Mouse (Mus musculus) intestine, embryonic 16.5 days (tissue): ENCODE results near the gene Gm17622. TPM values are rescaled to one million over a fixed set of nuclear protein-coding genes. Genes with fewer than 3 reads are reported as not detected.

Experiments
- ATAC-seq: fragments of 200-750 bp; cut with Nextera tagmentation; 2 replicates; pipeline ENCODE4 v1.8.0; 2017; ENCODE audit warnings: moderate TSS enrichment, moderate library complexity
- H3K27ac ChIP-seq: fragments of 300-500 bp; sonication (generic); 2 replicates; pipeline ENCODE4 v1.5.1; 2014; ENCODE audit warnings: mild to moderate bottlenecking, low read length
- H3K27me3 ChIP-seq: fragments of 300-500 bp; sonication (generic); replicated peaks from 2 replicates; pipeline ENCODE4 v1.6.1; 2014; ENCODE audit warnings: low read length, control low read depth, mixed read lengths; ENCODE audit not compliant: control insufficient read depth, insufficient read depth
- H3K36me3 ChIP-seq: fragments of 300-500 bp; sonication (generic); 2 replicates; pipeline ENCODE4 v1.6.1; 2014; ENCODE audit warnings: low read length, control low read depth; ENCODE audit not compliant: control insufficient read depth, insufficient read depth
- H3K4me1 ChIP-seq: fragments of 300-500 bp; sonication (generic); 2 replicates; pipeline ENCODE4 v1.6.1; 2014; ENCODE audit warnings: low read length, control low read depth, mixed read lengths; ENCODE audit not compliant: control insufficient read depth, insufficient read depth
- H3K4me2 ChIP-seq: fragments of 300-500 bp; sonication (generic); 2 replicates; pipeline ENCODE4 v1.6.1; 2014; ENCODE audit warnings: low read depth, low read length, control low read depth
- H3K4me3 ChIP-seq: fragments of 300-500 bp; sonication (generic); 2 replicates; pipeline ENCODE4 v1.5.1; 2014; ENCODE audit warnings: mild to moderate bottlenecking, low read length
- H3K9ac ChIP-seq: fragments of 300-500 bp; sonication (generic); 2 replicates; pipeline ENCODE4 v1.6.1; 2014; ENCODE audit warnings: low read depth, low read length
- H3K9me3 ChIP-seq: fragments of 300-500 bp; sonication (generic); 2 replicates; pipeline ENCODE4 v1.6.1; 2016; ENCODE audit warnings: low read length, control low read depth; ENCODE audit not compliant: control insufficient read depth
- WGBS: fragments of 180-500 bp; shearing (Covaris S2); extraction: QIAGEN DNeasy Blood & Tissue Kit; methylation state at CpG from one replicate; pipeline ENCODE4 v1.1.7; 2014; 5-methylcytosine and 5-hydroxymethylcytosine counted together
- polyA plus RNA-seq: library from polyadenylated mRNA; unstranded; fragments of >200 nt; fragmentation: Nextera tagmentation; extraction: Ambion mirVana; gene quantifications from 2 replicates; pipeline ENCODE4 v1.2.1, GENCODE M21; 2015

Gene Gm17622
- polyA plus RNA-seq, 1 experiment from 2014 or later, result not detected

DNA sequence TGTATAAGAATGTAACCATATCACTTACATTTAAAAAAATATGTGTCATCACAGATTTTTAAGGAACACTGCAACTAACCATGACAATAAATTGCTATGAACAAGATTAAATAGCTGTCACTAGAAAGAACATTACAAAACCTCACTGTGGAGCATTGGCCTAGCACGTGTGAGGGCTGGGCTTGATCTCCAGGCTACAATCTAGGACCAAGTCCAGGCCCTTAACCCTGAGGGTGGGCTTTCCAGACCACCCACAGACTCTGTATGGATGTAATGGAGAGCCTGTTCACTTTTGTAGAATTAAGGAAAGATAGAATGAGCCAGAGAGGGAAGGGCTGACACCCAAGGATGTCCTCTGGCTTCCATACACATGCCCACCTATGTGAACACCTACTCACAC is 27.9 kb upstream of the Gm17622 start:
- 42% methylated on average over 1 of the region's 1 CpGs for WGBS
- Histone ChIP-seq H3K27ac (no peak overlapping the region), H3K27me3 (no peaks in the 10 kb centered on the region), H3K9ac (no peak overlapping the region), H3K9me3 (no peaks in the 10 kb centered on the region), H3K4me3 (no peak overlapping the region), H3K4me1 (peaks cover 3% of the 10 kb centered on the region), H3K36me3 (no peaks in the 10 kb centered on the region), H3K4me2 (no peak overlapping the region)
- ATAC-seq, result 0 out of 2 replicates have a peak, but pooled peaks have one; percentile 47

DNA sequence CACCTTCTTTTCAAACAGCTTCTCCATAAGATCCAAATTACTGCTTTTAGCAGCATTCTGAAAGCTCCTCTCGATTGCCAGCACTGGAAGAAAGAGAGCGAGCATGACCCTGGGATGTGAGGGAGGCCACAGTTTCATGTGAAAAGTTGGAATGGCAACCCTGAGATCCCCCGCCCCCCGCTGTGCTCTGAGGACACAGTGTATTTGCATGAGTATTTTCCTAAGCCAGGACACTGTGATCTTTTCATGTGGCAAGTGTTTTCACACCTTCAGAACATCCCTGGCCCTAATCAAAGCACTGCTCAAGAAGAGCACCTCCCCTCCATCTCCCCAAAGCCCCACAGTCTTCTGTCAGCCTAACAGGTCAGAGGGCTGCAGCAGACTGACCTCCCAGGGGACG is 25.2 kb upstream of the Gm17622 start:
- no peaks in the 10 kb centered on the region for H3K36me3 ChIP-seq

DNA sequence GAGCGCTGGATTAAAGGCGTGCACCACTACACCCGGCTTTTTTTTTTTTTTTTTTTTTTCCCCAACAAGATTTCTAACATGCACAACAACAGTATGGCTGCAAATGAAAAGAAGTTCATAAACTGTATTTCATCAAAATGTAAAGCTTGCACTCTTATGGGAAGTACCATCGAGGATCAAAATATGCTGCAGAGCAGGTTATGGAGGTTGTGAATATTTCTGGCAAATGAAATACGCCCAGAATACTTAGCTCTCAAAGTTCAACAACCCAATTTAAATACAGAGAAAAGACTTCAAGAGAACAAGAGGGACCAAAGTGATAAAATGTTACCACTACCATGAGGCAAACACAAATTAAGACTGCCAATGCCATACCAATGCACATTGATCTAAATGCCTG is 21.9 kb upstream of the Gm17622 start:
- Histone ChIP-seq H3K27me3 (no peaks in the 10 kb centered on the region), H3K9me3 (no peaks in the 10 kb centered on the region), H3K4me2 (no peak overlapping the region), H3K4me3 (no peak overlapping the region), H3K27ac (no peak overlapping the region), H3K4me1 (no peaks in the 10 kb centered on the region), H3K36me3 (no peaks in the 10 kb centered on the region), H3K9ac (no peak overlapping the region)
- WGBS, result 86% methylated on average over 5 of the region's 5 CpGs
- ATAC-seq, result no peak

More for the DNA sequence above, 25.2 kb upstream of the Gm17622 start:
- no peak overlapping the region for H3K27ac ChIP-seq
- H3K4me3 ChIP-seq, result no peak overlapping the region
- H3K4me1 ChIP-seq, result no peaks in the 10 kb centered on the region
- H3K27me3 ChIP-seq, result no peaks in the 10 kb centered on the region
- H3K9me3 ChIP-seq, result no peaks in the 10 kb centered on the region
- H3K4me2 ChIP-seq, result no peak overlapping the region
- ATAC-seq, result no peak
- WGBS, result 54% methylated on average over 5 of the region's 5 CpGs
- H3K9ac ChIP-seq, result no peak overlapping the region

DNA sequence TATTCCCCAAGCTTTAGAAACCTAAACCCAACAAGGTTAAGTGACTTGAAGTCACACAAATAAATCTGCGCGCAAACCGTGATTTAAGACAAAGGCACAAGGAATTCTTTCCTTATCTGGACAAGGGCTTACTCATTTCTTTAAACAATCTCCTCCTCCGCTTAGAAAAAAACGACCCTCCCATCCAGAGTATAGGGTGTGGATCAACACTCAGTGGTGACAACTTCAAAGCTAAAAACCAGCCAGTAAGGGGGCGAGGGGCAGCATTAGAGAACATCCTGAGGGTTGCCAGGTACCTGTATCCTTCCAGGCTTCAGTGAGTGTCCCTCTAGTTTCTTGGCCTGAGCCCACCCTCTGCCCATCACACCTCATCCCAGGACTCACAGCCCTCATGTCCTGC is 20.0 kb upstream of the Gm17622 start:
- no peaks in the 10 kb centered on the region for H3K4me1 ChIP-seq
- H3K27ac ChIP-seq, result no peak overlapping the region
- no peak overlapping the region for H3K4me3 ChIP-seq
- H3K27me3 ChIP-seq, result no peaks in the 10 kb centered on the region
- H3K9ac ChIP-seq, result no peak overlapping the region
- no peaks in the 10 kb centered on the region for H3K36me3 ChIP-seq
- ATAC-seq, result no peak
- no peaks in the 10 kb centered on the region for H3K9me3 ChIP-seq
- no peak overlapping the region for H3K4me2 ChIP-seq
- 46% methylated on average over 6 of the region's 6 CpGs for WGBS

DNA sequence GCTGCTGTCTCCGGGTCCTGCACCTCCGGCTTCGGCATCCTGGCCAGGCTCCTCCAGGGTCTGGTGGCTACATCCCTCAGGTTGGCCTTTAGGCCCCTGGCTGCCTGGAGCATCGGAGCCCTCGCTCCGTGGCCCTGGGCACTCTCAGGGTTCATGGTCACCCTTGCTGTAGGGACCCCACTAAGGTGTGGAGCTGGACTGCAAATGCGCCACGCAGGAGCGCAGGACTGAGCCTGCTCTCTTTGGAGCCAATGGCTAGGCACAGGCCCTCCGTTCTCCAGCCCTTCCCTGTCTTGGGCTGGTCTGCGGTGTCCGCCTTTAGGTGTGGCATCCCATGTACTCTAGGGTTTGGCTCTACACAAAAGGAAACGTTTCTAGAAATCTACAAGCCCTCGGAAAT is 19.6 kb upstream of the Gm17622 start, which contains the start of gene Ankdd1b:
Gene Ankdd1b, minus strand, starts transcription at position 242 of the 400 bp plus-strand sequence.
- H3K27ac ChIP-seq, result no peak within 1 kb of the TSS
- H3K4me3 ChIP-seq, result no peak within 1 kb of the TSS
- no peaks in the 10 kb centered on the region for H3K36me3 ChIP-seq
- 85% methylated on average over 14 of the region's 14 CpGs for WGBS
- ATAC-seq, result no peak
- no peaks in the 10 kb centered on the region for H3K4me1 ChIP-seq
- H3K4me2 ChIP-seq, result no peak within 1 kb of the TSS
- H3K9ac ChIP-seq, result no peak within 1 kb of the TSS
- H3K27me3 ChIP-seq, result no peaks in the 10 kb centered on the region
- no peaks in the 10 kb centered on the region for H3K9me3 ChIP-seq

DNA sequence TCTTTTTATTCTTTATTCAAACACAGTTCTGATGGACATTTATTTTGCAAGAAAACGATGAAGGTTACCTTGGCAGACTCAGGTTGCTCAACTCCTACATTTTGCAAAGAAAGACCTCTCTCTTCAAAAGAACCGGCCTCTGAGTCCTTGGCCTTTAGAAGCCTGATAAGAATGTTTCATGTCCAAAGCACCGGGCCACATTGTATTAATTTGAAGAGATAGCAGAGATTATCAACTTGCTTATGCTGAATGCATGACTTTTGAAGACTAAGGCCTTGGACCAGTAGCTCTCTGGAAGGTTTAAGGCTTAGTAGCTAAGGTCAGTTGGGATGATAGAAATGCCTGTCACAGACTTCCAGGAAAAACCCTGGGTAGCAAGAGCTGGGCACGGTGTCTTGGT is 13.3 kb upstream of the Gm17622 start:
- 81% methylated on average over 4 of the region's 4 CpGs for WGBS
- Histone ChIP-seq H3K27me3 (no peaks in the 10 kb centered on the region), H3K27ac (no peak overlapping the region), H3K9me3 (no peaks in the 10 kb centered on the region), H3K4me2 (no peak overlapping the region), H3K36me3 (no peaks in the 10 kb centered on the region), H3K9ac (no peak overlapping the region), H3K4me3 (no peak overlapping the region), H3K4me1 (no peaks in the 10 kb centered on the region)
- no peak for ATAC-seq

DNA sequence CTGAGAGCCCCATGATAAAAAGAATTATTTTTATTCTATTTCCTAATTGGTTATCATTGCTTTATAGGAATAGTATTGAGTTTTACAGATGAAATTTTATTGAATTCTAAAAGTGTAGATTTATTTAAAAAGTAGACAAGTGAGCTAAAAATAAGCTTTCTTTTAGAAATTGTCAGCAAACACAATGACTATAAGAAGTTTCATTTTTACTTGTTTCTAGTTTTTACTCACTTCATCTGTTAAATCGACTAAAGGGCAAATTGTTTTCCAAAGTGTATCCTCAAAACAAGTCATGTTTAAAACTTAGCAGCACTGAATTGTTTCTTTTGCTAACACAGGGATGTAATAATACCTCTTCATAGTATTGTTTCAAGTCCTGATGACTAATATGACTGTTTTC is 11.5 kb upstream of the Gm17622 start:
- no peak for ATAC-seq
- Histone ChIP-seq H3K27ac (no peak overlapping the region), H3K36me3 (no peaks in the 10 kb centered on the region), H3K4me3 (no peak overlapping the region), H3K4me2 (no peak overlapping the region), H3K9ac (no peak overlapping the region), H3K27me3 (no peaks in the 10 kb centered on the region), H3K9me3 (no peaks in the 10 kb centered on the region), H3K4me1 (no peaks in the 10 kb centered on the region)
- 95% methylated on average over 1 of the region's 1 CpGs for WGBS

DNA sequence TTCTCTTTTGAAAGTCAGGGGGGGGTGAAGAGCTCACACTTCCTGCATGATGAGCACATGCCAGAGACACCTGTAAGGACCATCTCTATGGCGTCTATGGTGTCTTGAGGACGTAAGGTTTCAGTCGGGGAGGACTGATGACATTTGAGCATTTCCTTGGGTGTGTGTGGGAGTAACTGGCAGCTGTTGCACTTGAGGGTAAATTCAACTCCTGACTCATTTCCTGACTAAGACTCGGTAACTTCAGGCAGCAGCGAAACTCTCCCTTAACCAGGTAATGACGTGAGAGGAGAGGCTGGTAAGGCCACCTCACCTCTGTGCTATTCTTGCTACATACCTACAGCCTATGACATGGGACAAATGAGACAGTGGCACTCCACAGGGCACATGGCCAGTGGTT is 3.3 kb upstream of the Gm17622 start:
- Histone ChIP-seq H3K4me3 (no peak overlapping the region), H3K4me1 (no peaks in the 10 kb centered on the region), H3K27me3 (no peaks in the 10 kb centered on the region), H3K9me3 (0 out of 2 replicates have a peak, but pooled peaks cover 5% of the 10 kb centered on the region), H3K27ac (no peak overlapping the region), H3K9ac (no peak overlapping the region), H3K4me2 (no peak overlapping the region), H3K36me3 (peaks cover 15% of the 10 kb centered on the region)
- 93% methylated on average over 6 of the region's 6 CpGs for WGBS
- no peak for ATAC-seq

DNA sequence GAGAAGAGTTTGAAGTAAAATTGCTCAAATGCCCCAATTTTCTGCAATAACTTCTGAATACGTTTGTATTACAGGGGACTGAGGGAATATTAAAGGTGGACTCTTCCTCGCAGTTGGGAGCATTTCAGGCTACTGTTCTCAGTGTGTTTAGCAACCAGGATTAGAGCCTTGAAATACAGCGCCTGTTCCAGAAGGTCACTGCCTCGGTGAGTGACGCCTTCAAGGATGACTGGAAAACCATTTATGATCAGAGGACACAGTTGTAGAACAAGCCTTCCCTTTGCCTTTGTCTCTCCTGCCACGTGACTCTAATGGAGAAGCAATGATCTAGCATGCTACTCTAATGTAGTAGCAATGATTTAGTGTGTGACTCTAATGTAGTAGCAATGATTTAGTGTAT is 2.6 kb upstream of the Gm17622 start:
- H3K36me3 ChIP-seq, result peaks cover 15% of the 10 kb centered on the region
- 85% methylated on average over 6 of the region's 6 CpGs for WGBS
- no peak overlapping the region for H3K27ac ChIP-seq
- H3K4me1 ChIP-seq, result no peaks in the 10 kb centered on the region
- H3K4me3 ChIP-seq, result no peak overlapping the region
- no peak overlapping the region for H3K9ac ChIP-seq
- H3K4me2 ChIP-seq, result no peak overlapping the region
- no peak for ATAC-seq
- H3K9me3 ChIP-seq, result 0 out of 2 replicates have a peak, but pooled peaks cover 5% of the 10 kb centered on the region
- no peaks in the 10 kb centered on the region for H3K27me3 ChIP-seq

DNA sequence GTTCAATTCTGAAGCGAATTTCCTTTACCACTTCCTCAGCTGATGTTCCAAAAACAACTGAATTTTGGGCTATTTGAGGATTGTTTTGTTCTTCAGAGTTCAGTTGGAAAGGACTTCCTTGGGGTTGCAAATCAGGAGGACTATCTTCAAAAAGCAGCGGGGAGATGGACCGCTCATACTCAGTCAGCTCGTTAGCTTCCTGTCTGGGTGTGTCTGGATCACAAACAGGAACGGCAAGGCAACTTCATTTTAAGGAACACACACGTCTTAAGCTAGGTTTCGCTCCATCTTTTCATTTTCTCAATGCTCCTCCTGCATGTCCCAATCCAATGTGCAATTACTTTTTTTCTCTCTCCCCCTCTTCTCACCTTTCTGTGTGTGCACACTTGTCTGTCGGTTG is 6.1 kb downstream of the Gm17622 start:
- no peaks in the 10 kb centered on the region for H3K27me3 ChIP-seq

More for the DNA sequence above, 6.1 kb downstream of the Gm17622 start:
- no peaks in the 10 kb centered on the region for H3K4me1 ChIP-seq
- ATAC-seq, result no peak
- H3K27ac ChIP-seq, result no peak overlapping the region
- no peaks in the 10 kb centered on the region for H3K9me3 ChIP-seq
- no peak overlapping the region for H3K4me2 ChIP-seq
- H3K36me3 ChIP-seq, result no peaks in the 10 kb centered on the region
- WGBS, result 81% methylated on average over 8 of the region's 8 CpGs
- no peak overlapping the region for H3K9ac ChIP-seq
- no peak overlapping the region for H3K4me3 ChIP-seq
